Mouse (Mus musculus): ENCODE data around the gene Olfr101.

The Olfr101 gene

DNA sequence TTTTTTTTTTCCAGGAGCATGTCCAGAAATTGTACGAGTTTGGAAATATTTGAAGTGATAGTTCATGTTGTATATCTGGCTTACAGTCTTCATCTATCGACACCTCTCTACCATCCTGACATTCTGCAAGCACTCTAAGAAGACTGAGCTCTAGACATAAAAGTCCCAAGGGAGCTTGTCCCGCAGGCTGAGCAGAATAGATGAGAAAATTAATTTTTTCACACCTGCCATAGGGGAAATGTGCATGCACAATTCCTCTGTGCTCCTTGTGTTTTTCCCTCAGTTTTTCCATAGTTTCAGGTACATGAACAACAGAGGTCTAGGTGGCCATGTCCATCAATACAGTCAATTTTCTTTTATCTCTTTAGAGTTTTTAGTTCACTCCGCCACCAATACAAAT is at the start of gene Olfr101:
Gene Olfr101, minus strand, starts transcription at position 101 of the 400 bp plus-strand sequence.
- DNase-seq (ENCODE audit: low read depth, low spot score) = no peak

DNA sequence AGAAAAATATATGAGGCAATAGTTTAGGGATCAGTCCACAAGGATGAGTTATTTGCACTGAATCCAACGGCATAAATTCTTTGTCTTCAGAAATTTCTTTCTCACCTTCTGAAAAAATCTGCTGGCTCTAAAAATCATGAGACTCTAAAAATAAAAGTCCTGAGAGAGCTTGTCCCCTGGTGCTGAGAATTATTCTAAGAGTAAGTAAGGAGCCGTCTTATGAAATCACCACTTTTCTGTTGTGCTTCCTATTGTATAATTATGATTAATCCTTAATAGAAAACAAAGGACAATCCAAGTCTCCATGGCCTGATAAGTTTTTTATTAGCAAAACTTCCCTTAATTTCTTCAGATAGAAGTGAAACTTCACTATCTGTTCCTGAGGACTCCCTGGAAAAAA is 35.5 kb upstream of the Olfr101 start, which contains the start of gene Olfr103:
Gene Olfr103, minus strand, starts transcription at position 101 of the 400 bp plus-strand sequence.
- no peak for DNase-seq (ENCODE audit: low read depth, low spot score)

DNA sequence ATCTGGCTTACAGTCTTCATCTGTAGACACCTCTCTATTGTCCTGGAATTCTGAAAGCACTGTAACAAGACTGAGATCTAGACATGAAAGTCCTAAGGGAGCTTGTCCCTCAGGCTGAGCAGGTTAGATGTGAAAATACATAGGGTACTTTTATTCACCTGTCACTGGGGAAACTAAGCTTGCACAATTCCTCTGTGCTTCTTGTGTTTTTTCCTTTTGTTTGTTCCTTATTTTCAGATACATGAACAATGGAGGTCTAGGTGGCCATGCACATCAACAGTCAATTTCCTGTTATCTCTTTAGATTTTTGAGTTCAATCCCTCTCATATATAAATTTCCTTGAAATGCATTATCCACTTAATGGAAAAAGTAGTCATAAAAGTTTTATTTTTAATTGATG is 12.8 kb upstream of the Olfr101 start, which contains the start of gene Olfr102:
Gene Olfr102, minus strand, starts transcription at position 101 of the 400 bp plus-strand sequence.
- DNase-seq (ENCODE audit: low read depth, low spot score) = no peak

DNA sequence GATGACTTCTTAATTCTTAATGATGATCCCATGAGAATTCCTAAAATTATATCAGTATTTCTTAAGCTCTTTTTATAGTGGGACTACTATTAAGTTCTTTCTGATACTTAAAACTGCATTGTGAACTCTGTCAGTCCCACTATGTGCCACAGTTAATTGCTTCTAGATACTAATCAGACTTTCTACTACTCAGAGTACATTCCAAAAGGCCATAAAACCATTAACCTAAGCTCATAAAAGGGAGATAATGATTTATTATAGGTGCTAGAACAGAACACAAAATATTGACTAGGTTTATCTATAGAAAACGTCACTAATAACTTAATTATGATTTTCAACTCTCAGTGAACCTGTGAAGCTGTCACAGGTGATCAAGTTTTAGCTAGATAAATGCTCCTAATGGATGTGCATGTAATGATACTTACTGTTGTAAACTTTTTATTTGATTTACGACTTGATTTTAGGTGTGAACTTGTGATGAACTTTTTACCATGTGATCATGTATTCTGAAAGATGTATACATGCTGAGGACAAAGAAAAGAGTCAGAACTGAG is 6.1 kb upstream of the Olfr101 start:
- no peak for DNase-seq (ENCODE audit: low read depth, low spot score)

DNA sequence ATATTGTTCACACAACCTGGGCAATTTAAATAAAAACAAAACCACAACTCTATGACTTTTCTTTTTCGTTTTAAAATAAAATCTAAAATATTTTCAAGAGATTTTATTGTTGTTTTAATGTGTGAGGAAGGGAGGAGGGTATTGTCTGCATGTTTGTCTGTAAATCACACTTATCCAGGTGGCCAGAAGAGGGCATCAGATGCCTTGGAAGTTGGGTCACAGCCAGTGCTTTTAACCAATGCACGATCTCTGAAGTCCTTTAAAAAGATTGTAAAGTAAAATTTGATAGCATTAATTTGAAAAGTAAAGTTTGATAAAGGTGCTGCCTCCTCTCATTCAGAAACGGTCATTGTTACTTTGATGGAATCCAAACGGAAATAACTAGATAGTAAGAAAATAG is 4.4 kb upstream of the Olfr101 start:
- no peak for DNase-seq (ENCODE audit: low read depth, low spot score)

DNA sequence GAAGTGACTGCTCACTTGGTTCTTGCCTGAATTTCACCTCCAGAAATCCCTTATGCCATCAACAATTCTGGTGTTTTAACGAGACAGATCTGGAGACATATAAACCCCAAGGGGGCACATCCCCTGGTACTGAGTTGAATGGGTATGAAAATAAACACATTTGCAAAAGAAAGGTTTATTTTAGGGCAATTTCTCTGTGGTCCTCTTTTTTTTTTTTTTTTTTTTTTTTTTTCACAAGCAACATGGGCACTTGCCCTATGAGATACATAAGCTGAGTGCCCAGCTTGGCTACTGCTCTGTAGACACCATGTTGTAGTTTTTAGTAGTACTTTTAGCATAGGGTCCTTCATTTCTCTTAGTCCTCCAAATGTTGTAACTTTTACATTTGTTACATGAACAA is 20.8 kb downstream of the Olfr101 start, which contains the start of gene Olfr99:
Gene Olfr99, minus strand, starts transcription at position 101 of the 400 bp plus-strand sequence.
- no peak for DNase-seq (ENCODE audit: low read depth, low spot score)

DNA sequence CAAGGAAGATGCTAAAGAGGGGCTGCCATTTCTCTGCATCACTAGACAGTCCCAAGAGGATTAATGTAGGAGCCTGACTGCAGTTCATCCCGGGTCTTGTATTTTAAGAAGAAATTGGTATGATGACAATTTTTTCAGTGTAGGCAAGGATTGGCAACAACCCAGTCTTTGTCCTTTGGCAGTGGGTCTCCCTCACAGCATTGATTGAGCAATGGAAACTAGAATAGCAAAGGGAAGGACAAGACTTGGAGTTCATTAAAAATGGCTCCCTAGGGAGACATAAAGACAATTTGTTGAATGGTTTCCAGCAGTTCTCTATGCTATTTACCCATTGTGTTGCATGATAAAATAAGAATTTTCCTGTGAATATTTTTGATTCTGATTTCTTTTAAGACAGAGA is 23.8 kb downstream of the Olfr101 start:
- no peak for DNase-seq (ENCODE audit: low read depth, low spot score)

DNA sequence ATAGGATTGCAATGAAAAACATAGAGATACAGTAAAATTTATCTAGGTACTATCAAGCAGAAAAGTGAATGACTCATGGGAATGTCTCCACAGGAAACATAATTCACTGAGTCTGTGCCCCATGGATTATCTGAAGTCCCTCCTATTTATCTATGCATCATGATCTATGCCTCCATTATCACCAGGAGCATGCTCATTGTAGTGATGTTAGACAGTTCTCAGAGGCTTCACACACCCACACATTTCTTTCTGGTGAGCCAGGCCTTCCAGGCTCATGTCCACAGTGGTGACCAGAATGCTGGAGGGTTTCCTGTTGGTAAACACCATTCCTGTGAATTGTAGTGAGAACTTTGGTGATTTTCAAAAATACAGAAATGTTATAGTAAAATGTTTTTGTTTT is 27.5 kb downstream of the Olfr101 start:
- no peak for DNase-seq (ENCODE audit: low read depth, low spot score)

DNA sequence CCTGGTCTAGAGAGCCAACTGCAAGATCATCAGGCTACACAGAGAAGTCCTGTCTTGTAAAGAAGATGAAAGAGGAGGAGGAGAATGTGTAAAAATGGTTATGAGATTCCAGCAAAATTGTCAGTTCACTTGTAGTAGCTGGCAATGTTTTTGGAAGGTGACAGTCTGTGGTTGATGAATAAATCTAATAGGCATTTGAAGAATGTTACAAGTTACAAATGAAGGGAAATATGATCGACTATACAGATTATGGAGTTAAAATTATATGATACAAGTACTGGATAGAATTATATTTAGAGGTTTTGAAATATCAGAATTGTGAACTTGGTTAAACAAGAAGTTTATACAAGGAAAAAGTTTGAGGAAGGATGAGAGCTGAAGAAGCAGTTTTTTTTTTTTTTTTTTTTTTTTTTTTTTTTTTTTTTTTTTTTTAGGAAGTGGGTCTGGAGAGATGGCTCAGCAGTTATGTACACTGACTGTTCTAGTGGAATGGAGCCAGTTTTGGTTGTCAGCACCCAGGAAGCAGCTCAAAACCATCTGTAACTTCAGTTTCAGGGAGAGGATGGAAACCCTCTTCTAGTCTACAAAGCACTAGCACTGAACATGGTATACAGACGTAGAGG is 28.4 kb downstream of the Olfr101 start:
- DNase-seq (ENCODE audit: low read depth, low spot score) = no peak

DNA sequence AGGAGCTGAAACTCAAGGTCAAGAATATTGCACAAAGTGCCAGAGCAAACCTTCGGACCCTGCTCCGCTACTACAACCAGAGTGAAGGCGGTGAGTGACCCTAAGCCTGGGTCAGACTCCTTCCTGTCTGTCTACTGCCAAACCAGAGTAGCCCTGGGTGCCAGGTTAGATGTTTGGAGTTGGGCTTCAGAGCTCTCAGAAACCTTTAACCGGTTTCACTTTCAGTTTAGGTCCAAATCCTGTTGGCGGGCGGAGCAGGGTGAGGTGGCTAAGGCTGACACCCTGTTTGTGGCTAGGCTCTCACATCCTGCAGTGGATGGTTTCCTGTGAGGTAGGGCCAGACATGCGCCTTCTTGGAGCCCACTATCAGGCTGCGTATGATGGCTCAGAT is 33.4 kb downstream of the Olfr101 start:
- DNase-seq (ENCODE audit: low read depth, low spot score) = no peak

DNA sequence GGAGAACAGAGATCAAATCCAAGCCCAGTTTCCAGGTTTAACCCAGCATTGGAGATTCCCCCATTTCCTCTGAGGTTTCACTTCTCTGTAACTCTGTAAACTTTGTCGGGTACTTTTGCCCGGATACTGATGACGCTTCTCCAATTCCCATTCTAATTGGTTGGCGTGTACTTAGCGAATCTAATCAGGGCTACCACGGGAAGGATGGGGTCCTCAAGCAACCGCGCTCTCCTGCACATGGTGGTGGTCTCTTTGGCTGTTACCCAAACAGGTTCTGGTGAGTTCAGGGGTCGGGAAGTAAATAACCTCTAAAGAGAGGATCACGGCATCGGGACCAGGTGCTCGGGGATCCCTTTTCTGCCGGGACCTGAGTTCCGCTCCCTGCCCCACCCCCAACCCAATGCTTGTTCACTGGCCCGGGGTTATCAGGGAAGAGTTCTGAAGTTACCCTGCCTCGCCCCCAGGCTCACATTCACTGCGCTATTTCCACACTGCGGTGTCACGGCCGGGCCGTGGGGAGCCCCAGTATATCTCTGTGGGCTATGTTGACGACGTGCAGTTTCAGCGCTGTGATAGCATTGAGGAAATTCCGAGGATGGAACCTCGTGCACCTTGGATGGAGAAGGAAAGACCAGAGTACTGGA is 33.9 kb downstream of the Olfr101 start, which contains the start of gene H2-M3:
Gene H2-M3, plus strand, starts transcription at position 163 of the 644 bp plus-strand sequence.
- DNase-seq (ENCODE audit: low read depth, low spot score) = peak; percentile 43

DNA sequence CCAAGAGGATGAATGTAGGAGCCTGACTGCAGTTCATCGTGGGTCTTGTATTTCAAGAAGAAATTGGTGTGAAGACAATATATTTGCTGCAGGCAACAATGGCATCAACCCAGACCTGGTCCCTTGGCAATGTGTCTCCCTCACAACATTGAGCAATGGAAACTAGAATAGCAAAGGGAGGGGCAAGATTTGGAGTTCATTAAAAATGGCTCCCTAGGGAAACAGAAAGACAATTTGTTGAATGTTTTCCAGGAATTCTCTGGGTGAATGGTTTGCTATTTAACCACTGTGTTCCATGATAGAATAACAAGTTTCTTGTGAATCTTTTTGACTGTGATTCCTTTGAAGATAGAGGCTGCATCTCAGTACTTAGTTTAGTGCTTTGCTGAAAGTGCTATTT is 40.5 kb downstream of the Olfr101 start, which contains the start of gene Olfr98:
Gene Olfr98, minus strand, starts transcription at position 124 of the 400 bp plus-strand sequence.
- DNase-seq (ENCODE audit: low read depth, low spot score) = no peak

DNA sequence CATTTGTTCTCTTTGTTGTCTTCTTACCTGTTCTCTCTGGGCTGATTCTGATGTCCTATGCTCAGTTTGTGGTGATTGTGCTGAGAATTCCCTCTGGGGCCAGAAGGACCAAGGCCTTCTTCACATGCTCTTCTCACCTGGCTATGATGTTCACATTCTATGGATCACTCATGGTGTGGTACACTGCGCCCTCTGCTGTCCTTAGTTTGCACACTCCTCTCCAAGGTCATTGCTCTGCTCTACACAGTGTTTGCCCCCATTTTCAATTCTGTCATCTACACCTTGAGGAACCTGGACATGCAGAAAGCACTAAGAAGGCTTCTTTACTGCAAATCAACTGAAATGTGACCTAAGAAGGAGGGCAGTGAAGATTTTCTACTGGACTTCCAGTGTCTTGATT is 53.6 kb downstream of the Olfr101 start:
- no peak for DNase-seq (ENCODE audit: low read depth, low spot score)

DNA sequence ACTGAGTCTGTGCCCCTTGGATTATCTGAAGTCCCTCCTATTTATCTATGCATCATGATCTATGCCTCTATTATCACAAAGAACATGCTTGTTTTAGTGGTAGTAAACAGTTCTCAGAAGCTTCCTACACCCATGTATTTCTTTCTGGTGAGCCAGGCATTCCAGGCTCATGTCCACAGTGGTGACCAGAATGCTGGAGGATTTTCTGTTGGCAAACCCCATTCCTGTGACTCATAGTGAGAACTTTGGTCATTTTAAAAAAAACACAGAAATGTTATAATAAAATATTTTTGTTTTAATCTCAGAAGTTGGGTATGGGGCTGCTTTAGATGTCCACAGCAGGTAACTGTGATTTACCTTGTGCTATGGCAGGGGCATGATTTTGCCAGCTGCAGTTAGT is 54.7 kb downstream of the Olfr101 start:
- no peak for DNase-seq (ENCODE audit: low read depth, low spot score)
